Mouse (Mus musculus) erythroblast, embryonic 14.5 days (primary cell): ENCODE data around the gene Agpat1.

Experiments used
- GATA1 ChIP-seq: IDR thresholded peaks from 2 replicates; pipeline ENCODE4 v1.6.1; 2012; ENCODE audit warnings: low read length, inconsistent platforms, mixed read lengths
- TAL1 ChIP-seq: IDR thresholded peaks from 3 replicates; pipeline ENCODE4 v1.6.1; 2012; ENCODE audit warnings: low read length, inconsistent platforms, mixed read lengths

DNA sequence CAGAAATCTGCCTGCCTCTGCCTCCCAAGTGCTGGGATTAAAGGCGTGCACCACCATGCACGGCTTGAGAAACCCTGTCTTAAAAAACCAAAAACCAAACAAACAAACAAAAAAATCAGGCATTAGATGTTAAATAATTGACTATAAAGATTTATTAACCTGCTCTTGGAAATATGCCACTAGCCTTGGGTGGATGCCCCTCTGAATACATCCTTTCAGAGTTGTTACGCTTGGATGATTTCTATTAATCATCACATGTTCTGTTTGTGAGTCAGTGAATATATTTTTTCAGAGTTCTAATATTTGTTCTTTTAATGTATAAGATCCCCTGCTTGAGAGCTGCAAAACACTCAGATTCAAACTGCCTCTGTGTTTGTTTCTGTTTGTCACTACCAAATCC is 20.9 kb downstream of the Agpat1 start:
- TF ChIP-seq TAL1 = no peak
- TF ChIP-seq GATA1 = no peak
